Mouse (Mus musculus) midbrain, embryonic 16.5 days (tissue): ENCODE results near the gene Galc. TPM values are rescaled to one million over a fixed set of nuclear protein-coding genes. Genes with fewer than 3 reads are reported as not detected.

Experiments
- ATAC-seq: fragments of 200-750 bp; cut with Nextera tagmentation; 2 replicates; pipeline ENCODE4 v1.8.0; 2017; ENCODE audit warnings: moderate TSS enrichment
- H3K27ac ChIP-seq: fragments of 300-500 bp; sonication (generic); 2 replicates; pipeline ENCODE4 v1.5.1; 2014; ENCODE audit warnings: mild to moderate bottlenecking, low read length, mixed read lengths
- H3K27me3 ChIP-seq: fragments of 300-500 bp; sonication (generic); 2 replicates; pipeline ENCODE4 v1.6.1; 2014; ENCODE audit warnings: low read depth, low read length, mixed read lengths; ENCODE audit not compliant: control insufficient read depth, insufficient read depth
- H3K36me3 ChIP-seq: fragments of 300-500 bp; sonication (generic); 2 replicates; pipeline ENCODE4 v1.6.1; 2014; ENCODE audit warnings: mild to moderate bottlenecking, low read length, moderate library complexity, mixed read lengths; ENCODE audit not compliant: control insufficient read depth, insufficient read depth
- H3K4me1 ChIP-seq: fragments of 300-500 bp; sonication (generic); 2 replicates; pipeline ENCODE4 v1.6.1; 2014; ENCODE audit warnings: mild to moderate bottlenecking, low read length, mixed read lengths; ENCODE audit not compliant: control insufficient read depth, insufficient read depth
- H3K4me2 ChIP-seq: fragments of 300-500 bp; sonication (generic); 2 replicates; pipeline ENCODE4 v1.6.1; 2014; ENCODE audit warnings: mild to moderate bottlenecking, low read length, mixed read lengths
- H3K4me3 ChIP-seq: fragments of 300-500 bp; sonication (generic); 2 replicates; pipeline ENCODE4 v1.5.1; 2014; ENCODE audit warnings: low read depth, mild to moderate bottlenecking, low read length, moderate library complexity, mixed read lengths
- H3K9ac ChIP-seq: fragments of 300-500 bp; sonication (generic); 2 replicates; pipeline ENCODE4 v1.6.1; 2014; ENCODE audit warnings: low read depth, low read length, mixed read lengths
- H3K9me3 ChIP-seq: fragments of 300-500 bp; sonication (generic); replicated peaks from 2 replicates; pipeline ENCODE4 v1.6.1; 2014; ENCODE audit warnings: mild to moderate bottlenecking, low read length, mixed read lengths; ENCODE audit not compliant: control insufficient read depth, poor library complexity, severe bottlenecking
- WGBS: fragments of 180-500 bp; shearing (Covaris S2); extraction: QIAGEN DNeasy Blood & Tissue Kit; methylation state at CpG from one replicate; pipeline ENCODE4 v1.1.7; 2014; 5-methylcytosine and 5-hydroxymethylcytosine counted together
- polyA plus RNA-seq: library from polyadenylated mRNA; unstranded; fragments of >200 nt; fragmentation: Nextera tagmentation; extraction: Ambion mirVana; gene quantifications from 2 replicates; pipeline ENCODE4 v1.2.1, GENCODE M21; 2015

The Galc gene
- polyA plus RNA-seq, 1 experiment from 2014 or later, result 12.7 TPM

GRCm38 (mm10) chr12:98259518-98259852, 226 bp upstream of the Galc start:
- Histone ChIP-seq H3K9me3 (no peaks in the 10 kb centered on the region), H3K27ac (peak overlapping the region; percentile 93), H3K36me3 (no peaks in the 10 kb centered on the region), H3K4me3 (peak overlapping the region; percentile 61), H3K27me3 (no peaks in the 10 kb centered on the region), H3K4me2 (peak overlapping the region; percentile 56), H3K9ac (peak overlapping the region; percentile 76), H3K4me1 (peaks cover 10% of the 10 kb centered on the region)
- WGBS, result 4% methylated on average over 12 of the region's 12 CpGs
- no peak; the same call in 1 of the 2 replicates for ATAC-seq

- no peaks in the 10 kb centered on the region for H3K9me3 ChIP-seq
- WGBS, result 0% methylated on average over 8 of the region's 8 CpGs
- H3K4me1 ChIP-seq, result peaks cover 10% of the 10 kb centered on the region
- H3K4me3 ChIP-seq, result peak overlapping the region; percentile 61
- H3K9ac ChIP-seq, result peak overlapping the region; percentile 76
- peak overlapping the region; percentile 56 for H3K4me2 ChIP-seq
- ATAC-seq, result no peak
- no peaks in the 10 kb centered on the region for H3K27me3 ChIP-seq
- peak overlapping the region; percentile 93 for H3K27ac ChIP-seq
- 0 out of 2 replicates have a peak, but pooled peaks cover 2% of the 10 kb centered on the region for H3K36me3 ChIP-seq
Measured at GRCm38 (mm10) chr12:98258371-98258844, 851 bp downstream of the Galc start.

- Histone ChIP-seq H3K36me3 (0 out of 2 replicates have a peak, but pooled peaks cover 2% of the 10 kb centered on the region), H3K4me1 (peaks cover 10% of the 10 kb centered on the region), H3K27ac (no peak overlapping the region), H3K9ac (no peak overlapping the region), H3K4me2 (no peak overlapping the region), H3K27me3 (no peaks in the 10 kb centered on the region), H3K9me3 (no peaks in the 10 kb centered on the region), H3K4me3 (no peak overlapping the region)
- no peak for ATAC-seq
- 83% methylated on average over 13 of the region's 13 CpGs for WGBS
Measured at GRCm38 (mm10) chr12:98255373-98255995, 3.8 kb downstream of the Galc start.

GRCm38 (mm10) chr12:98252417-98252816, 6.8 kb downstream of the Galc start:
- 94% methylated on average over 2 of the region's 2 CpGs for WGBS
- Histone ChIP-seq H3K9ac (no peak overlapping the region), H3K4me2 (no peak overlapping the region), H3K9me3 (no peaks in the 10 kb centered on the region), H3K27ac (no peak overlapping the region), H3K27me3 (no peaks in the 10 kb centered on the region), H3K4me1 (peaks cover 3% of the 10 kb centered on the region; the same call in 1 of the 2 replicates), H3K4me3 (no peak overlapping the region), H3K36me3 (peaks cover 6% of the 10 kb centered on the region; the same call in 1 of the 2 replicates)
- ATAC-seq, result no peak

- Histone ChIP-seq H3K36me3 (peaks cover 6% of the 10 kb centered on the region; the same call in 1 of the 2 replicates), H3K4me1 (no peaks in the 10 kb centered on the region), H3K9me3 (no peaks in the 10 kb centered on the region), H3K4me3 (no peak overlapping the region), H3K27ac (no peak overlapping the region), H3K9ac (no peak overlapping the region), H3K27me3 (no peaks in the 10 kb centered on the region), H3K4me2 (no peak overlapping the region)
- 95% methylated on average over 8 of the region's 8 CpGs for WGBS
- ATAC-seq, result no peak
Measured at GRCm38 (mm10) chr12:98250327-98250726, 8.9 kb downstream of the Galc start.

- Histone ChIP-seq H3K4me3 (no peak overlapping the region), H3K9me3 (no peaks in the 10 kb centered on the region), H3K4me1 (no peaks in the 10 kb centered on the region), H3K27ac (no peak overlapping the region), H3K36me3 (peaks cover 6% of the 10 kb centered on the region; the same call in 1 of the 2 replicates), H3K27me3 (no peaks in the 10 kb centered on the region), H3K9ac (no peak overlapping the region), H3K4me2 (no peak overlapping the region)
- no peak for ATAC-seq
- WGBS, result 67% methylated on average over 3 of the region's 3 CpGs
Measured at GRCm38 (mm10) chr12:98249671-98250070, 9.6 kb downstream of the Galc start.

- Histone ChIP-seq H3K9ac (no peak overlapping the region), H3K27me3 (no peaks in the 10 kb centered on the region), H3K9me3 (no peaks in the 10 kb centered on the region), H3K36me3 (peaks cover 4% of the 10 kb centered on the region; the same call in 1 of the 2 replicates), H3K4me3 (no peak overlapping the region), H3K27ac (no peak overlapping the region), H3K4me1 (no peaks in the 10 kb centered on the region), H3K4me2 (no peak overlapping the region)
- ATAC-seq, result no peak
- 84% methylated on average over 4 of the region's 4 CpGs for WGBS
Measured at GRCm38 (mm10) chr12:98246835-98247234, 12.4 kb downstream of the Galc start.

GRCm38 (mm10) chr12:98244865-98245264, 14.4 kb downstream of the Galc start:
- ATAC-seq, result no peak
- no peaks in the 10 kb centered on the region; the same call in 1 of the 2 replicates for H3K36me3 ChIP-seq
- H3K4me2 ChIP-seq, result no peak overlapping the region
- H3K9me3 ChIP-seq, result no peaks in the 10 kb centered on the region
- no peaks in the 10 kb centered on the region for H3K4me1 ChIP-seq
- no peak overlapping the region for H3K27ac ChIP-seq
- no peak overlapping the region for H3K4me3 ChIP-seq
- no peak overlapping the region for H3K9ac ChIP-seq
- WGBS, result 95% methylated on average over 5 of the region's 5 CpGs
- no peaks in the 10 kb centered on the region for H3K27me3 ChIP-seq

GRCm38 (mm10) chr12:98244161-98244560, 15.1 kb downstream of the Galc start:
- Histone ChIP-seq H3K4me3 (no peak overlapping the region), H3K36me3 (no peaks in the 10 kb centered on the region; the same call in 1 of the 2 replicates), H3K4me1 (no peaks in the 10 kb centered on the region), H3K27ac (no peak overlapping the region), H3K4me2 (no peak overlapping the region), H3K9ac (no peak overlapping the region), H3K9me3 (no peaks in the 10 kb centered on the region), H3K27me3 (no peaks in the 10 kb centered on the region)
- no peak for ATAC-seq
- WGBS, result 95% methylated on average over 4 of the region's 4 CpGs
